Mouse (Mus musculus) cerebellum, postnatal 10 days (tissue): ENCODE measurements at regions not wholly inside any gene's neighbourhood (a gene's known extent, or its start where the extent isn't known, plus 50 kb on each side); places are given as distances from the start of the nearest gene placed in this dataset.

Experiments
- DNase-seq, 2 experiments: peaks; one replicate each; pipeline ENCODE4 v3.0.0; 2021; ENCODE audit warnings: mixed read lengths in 2 of 2

DNA sequence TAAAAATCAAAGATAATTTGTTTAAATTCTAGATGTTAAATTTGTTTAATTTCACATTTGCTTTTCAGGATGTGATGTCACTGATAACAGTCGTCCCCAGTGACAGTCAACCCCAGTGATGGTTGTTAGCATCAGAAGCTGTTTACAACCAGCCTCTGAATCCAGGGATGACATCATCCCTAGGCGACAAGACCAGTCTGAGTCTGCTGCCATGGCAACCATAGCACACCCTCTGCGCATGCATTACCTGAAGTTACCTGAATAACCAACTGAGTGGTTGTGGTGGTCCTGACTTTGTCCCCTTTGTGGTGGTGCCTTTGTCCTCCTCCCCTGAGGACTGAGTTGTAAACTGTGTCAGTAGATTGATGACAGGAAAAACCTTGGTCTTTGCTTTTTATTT, 92.0 kb upstream of the Zfp644 start:
- peak; percentile 20 to 33 for DNase-seq

DNA sequence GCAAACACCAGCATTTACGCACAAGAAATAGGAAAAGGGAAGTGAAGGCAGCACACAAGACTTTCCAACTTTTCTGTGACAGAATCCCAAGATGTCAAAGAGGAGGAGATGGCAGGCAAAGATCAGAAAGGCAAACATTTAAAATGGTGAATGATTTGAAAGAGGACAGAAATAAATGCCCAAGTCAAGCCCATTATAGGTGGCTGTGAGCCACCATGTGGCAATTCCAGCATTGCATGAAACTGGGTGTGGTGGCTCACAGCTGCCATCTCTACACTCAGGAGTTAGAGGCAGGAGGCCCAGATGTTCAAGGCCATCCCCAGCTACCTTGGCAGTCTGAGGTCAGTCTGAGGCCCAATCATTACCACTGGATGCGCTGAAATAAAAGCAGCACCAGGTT, 88.0 kb upstream of the Zfp644 start:
- DNase-seq = no peak

DNA sequence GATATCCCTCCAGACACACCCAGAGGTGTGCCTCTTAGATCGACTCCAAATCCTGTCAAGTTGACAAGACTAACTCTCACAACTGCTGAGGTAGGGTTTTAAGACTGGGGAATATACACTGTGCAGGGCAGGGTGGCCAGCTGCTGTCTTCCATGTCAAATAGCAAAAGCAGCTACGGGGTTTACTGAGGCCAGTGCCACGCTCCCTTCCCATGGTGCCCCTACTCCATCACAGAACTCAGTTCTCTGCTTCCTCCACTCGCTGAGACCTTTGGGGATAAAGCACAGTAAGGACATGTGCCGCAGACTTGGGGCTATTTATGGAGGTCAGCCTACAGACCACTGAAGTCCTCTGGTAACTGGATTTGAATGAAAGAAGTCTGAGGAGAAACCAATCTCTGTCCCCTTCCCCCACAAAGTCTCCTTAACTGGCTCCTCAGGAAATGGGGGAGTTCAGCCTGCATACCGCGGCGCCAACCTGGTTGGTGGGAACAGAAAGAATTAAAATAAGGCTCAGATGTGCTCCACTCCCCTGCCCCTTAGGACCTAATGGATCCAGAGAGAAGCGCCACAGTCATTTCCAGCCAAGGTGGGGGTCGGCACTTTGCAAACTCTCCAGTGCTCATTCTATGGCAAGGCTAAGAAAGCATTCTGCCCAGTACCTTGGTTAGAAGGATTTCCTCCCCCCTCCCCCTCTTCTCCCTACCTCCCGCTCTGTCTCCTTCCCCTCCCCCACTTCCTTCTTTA, 87.0 kb upstream of the Zfp644 start:
- no peak for DNase-seq

DNA sequence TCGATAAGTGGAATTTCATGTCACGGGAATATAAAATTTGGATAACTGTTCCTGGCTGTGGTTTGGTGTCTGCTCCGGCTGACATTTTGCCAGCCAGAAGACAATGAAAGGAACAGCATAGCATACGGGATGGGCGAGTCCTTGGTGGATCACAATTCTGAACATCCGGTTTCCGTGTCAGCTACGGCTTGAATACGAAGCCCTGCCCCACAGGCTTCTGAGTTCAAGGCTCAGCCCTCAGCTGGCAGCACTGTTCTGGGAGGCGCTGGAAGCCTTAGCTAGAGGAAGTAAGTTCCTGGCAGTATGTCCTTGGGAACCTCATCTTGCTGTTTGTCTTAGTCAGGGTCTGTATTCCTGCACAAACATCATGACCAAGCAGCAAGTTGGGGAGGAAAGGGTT, 83.7 kb upstream of the Zfp644 start:
- DNase-seq = no peak

DNA sequence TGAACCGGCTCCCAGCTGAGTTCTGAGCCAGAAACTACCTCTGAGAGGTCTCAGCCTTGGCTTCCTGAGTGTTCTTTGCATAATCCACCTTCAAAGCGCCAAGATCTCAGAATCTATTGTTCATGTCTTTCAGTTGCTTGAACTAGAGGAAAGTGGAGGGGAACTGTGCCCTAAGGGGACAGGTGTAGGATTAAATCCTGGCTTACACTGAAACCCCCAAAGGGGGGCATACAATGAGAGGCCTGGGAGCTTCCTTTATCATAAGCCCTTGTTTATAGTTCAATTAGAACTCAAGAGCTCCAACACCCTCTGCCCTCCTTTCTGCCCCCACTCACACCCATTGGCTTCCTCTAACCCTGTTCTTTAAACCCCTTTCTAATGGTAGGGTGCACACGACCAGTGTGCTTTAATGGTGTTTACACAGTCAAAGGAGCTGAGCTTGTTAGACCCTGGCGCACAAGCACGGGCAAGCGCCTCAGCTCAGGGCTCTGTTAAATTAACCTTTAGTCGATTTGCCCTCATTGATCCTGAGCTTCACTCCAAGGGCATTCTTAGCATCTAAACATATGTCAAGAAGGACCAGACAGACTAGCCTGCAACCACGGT, 81.2 kb upstream of the Zfp644 start:
- no peak for DNase-seq

DNA sequence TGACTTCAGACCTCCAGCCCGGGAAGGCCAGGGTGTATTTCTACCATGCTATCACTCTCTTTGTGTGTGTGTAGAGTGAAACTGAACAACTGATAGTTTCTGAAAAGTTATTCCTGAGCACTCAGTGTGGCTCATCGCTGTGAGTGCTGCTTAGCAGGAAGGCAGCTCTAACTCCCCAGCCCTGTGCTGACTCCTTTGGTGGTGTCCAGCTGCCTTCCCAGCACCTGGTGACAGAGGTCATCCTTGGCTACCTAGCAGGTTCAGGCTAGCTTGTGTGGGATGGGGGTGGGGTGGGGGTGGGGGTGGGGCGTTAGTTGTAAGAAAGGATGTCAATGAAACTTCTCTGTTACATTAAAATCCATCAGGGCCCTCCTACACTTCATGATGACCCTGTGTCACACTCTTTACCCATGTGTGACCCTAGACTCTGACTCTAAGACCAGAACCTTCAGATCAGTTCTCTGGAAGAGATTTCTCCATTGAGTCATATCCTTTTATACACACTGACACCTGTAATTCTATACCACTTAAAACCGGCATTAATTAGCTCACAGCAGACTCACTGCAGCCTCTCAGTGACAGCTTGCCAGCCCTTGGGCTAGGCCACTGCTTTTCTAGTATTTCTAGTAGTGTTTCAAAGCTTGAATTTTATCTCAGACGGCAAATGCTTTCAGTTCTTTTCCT, 78.1 kb upstream of the Zfp644 start:
- no peak for DNase-seq

DNA sequence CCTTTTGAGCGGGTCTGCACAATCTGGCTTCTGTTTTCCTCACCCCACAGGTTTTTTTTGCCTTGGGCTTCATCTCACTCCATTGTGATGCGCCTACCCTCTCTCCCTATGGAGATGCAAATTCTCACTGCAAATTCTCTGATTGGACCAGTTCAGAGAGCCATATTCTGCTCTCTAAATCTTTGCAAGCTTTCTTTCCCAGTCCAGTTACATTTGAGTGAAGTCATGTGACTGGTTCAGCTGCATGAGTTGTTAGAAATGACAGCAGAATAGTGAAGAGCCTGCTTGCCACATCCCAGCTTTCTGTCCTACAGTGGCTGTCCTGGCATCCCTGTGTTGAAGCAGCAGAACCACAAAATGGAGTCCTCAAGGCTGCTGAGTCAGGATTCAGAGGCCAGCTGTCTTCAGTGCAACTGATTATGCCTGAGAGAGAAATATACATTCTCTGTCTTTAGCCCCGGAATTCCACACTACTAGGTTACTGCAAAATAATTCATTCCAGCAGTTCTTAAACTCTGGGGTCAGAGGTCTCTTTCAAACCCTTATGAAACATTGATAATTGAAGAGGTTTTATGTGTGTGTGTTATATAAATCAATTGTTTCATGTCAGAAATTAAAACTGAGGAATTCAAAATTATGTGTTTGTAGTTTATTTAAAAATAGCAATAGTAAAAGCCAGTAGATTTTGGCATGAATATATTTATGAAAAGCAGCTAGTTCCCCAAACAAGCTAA, 76.3 kb upstream of the Zfp644 start:
- no peak for DNase-seq

DNA sequence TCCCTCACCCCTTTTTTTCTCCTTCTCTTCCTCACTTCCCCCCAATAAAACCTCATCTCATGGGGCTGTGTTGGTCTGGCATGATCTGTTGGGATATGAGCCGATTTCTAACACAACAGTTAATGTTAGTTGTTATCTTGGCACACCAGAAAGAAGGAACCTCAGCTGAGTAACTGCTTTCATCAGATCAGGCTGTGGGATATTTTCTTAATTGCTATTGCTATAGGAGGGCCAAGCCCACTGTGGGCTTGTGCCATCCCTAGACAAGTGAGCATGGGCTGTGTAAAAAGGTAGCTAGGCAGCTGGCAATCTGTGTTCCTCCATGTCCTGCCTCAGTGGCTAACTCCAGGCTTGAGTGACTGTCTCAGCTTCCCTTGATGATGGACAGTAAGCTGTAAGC, 73.9 kb upstream of the Zfp644 start:
- DNase-seq = no peak

DNA sequence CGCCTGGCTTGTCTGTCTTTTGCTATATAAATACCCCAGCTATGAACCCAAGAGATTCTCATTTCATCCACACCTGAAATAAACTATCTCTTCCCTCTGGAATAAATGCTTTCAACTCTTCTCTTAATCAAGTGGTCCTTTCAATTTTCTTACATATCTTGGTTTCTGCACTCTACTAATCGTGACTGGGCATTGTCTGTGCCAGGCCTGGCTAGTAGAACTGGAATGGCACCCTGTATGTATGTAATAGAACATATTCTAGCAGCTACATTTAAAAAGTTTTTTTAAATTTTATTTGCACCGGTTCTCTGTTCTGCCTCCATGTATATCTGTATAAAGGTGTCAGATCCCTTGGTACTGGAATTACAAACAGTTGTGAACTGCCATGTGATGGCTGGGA, 68.2 kb upstream of the Zfp644 start:
- DNase-seq = no peak

DNA sequence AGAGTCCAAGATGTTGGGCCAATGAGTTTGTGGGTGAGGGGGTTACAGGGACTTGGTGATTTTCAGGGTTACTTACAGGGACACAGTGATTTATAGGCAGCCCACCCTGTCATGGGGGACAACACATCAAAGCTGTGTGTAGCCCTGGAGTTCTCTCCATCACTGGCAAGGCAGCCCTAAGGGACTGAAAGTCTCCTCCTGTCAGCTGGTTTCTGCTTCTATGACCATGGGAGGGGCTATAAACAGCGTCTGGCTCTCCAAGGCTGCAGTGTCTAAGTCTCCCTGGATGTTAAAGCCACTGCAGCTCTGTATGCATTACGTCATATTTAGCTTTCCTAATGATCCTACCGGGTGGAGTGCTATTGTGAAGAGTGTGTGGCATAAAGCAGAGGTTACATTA, 66.2 kb upstream of the Zfp644 start:
- no peak for DNase-seq

DNA sequence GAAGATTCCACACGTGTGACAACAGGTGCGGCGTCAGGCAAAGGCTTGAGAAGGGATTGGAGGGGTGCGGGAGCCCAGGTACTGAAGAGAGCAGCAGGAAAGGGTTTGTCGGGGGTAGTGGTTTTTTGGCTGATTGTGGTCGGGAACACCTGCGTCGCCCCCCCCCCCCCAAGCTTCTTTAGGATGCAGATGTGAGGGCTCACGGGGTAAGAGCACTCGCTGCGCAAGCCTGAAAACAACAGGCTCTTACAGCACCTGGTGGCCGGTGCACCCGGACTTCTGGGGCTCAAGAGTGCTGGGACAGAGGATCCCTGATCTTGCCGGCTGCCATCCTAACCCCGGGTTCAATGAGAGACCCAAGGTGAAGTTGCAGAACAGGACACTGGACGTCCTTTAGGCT, 60.9 kb upstream of the Zfp644 start:
- DNase-seq = no peak

DNA sequence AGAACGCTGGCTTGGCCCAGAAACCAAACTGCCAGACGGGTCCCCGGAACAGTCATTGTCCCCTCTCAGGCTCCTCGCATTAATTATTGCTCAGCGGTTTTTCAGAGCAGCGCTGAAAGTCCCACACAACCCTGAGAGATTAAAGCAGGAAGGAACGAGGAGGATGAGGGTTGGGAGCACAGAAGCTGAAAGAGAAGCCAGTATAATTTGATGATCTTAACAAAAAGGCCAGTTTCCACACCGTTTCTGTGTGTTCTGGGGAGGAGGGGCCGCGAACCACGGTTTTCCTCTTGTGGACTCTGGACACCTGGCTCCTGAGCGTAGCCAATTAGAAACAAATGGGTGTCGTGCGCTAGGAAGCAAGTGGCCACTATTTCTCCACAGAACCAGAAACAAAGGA, 60.3 kb upstream of the Zfp644 start:
- peak in 1 of 2 experiments; percentile 13 for DNase-seq

DNA sequence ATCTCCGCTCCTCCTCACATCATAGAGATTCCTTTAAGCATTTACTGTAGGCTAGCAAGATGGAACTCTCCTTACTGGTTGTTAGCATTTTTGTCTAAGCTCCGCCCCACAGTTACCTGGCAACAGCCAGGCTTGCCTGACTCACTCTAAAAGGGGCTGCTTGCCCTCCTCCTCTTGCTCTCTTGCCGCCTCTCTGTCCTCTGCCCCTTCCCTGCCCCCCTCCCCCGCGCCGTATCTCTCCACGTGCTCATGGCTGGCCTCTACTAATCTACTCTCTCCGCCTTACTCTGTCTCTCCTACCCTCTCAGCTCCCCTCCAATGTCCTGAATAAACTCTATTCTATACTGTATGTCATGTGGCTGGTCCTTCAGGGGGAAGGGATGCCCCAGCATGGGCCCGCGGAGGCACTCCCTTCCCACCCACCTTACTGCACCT, 59.9 kb upstream of the Zfp644 start:
- peak; percentile 37 to 50 for DNase-seq

DNA sequence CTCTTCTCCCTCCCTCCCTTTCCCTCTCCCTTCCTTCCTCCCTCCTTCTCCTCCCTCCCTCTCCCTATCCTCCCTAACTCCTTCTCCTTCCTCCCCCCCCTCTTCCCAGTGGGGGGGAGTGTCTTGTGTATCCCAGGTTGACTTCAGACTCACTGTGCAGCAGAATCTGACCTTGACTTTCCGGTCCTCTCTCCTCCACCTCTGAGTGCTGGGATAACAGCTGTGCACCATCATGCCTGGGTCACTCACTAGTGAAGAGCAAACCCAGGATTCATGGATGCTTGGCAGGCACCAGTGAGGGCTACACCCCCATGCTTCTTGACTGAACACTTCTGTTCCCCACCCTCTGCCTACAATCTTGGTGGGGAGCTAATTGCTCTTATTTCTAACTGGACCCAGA, 56.2 kb upstream of the Zfp644 start:
- DNase-seq = no peak

DNA sequence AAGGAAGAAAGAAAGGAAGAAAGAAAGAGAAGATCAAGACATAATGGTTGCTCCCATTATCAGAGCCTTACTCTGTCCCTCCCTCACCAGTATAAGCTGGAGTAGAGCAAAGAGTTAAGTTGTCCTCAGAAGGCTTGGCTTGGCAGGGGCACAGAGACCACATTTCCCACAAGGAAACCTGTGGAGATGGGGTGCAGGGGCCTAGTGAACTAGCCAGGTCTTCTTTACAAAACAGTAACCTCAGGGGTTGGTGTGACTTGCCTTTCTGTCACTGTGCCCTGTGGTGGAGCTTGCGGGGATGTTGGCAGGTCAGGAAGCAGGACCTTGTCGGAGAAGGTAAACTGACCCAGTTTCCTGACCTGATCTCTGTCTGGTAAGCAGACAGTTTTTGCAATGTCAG, 53.1 kb upstream of the Zfp644 start:
- DNase-seq = no peak

DNA sequence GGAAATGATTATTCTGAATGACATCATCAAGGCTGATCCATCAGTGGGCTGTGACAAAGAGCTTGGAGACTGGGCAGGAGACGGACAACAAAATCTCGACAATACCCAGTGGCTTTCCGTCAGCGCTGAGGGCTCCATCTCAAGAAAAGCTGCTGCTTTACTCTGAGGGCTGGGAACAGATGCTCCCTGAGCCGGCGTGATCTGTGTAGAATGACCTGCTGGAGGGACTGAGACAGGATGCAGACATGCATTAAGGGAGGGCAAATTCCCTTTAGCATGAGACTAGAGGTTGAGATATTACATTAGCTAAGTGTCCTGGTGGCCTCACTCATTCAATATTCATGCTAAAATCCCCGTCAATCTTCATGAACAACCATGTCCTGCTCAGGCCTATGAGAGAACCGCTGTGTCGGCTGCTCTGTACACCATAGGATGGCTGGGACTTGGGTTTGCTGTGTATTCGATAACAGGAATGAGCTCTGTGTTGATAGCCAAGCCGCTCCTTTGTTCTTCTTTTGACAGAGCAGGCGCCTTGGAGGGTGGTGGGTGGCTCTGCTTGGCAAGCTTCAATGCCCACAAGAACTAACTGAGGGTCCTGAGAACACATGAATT, 51.5 kb upstream of the Zfp644 start:
- DNase-seq = no peak
